Mouse (Mus musculus) brain, adult 10 weeks (tissue): ENCODE results near the gene Gm20824. TPM values are rescaled to one million over a fixed set of nuclear protein-coding genes. Genes with fewer than 3 reads are reported as not detected.

Experiments used
- polyA plus RNA-seq: library from polyadenylated mRNA; stranded (reverse); fragments of 350-450 nt; fragmentation: Illumina TruSeq; extraction: RNeasy Lipid Tissue Mini Kit (QIAGEN cat#74804); gene quantifications from one replicate; pipeline ENCODE4 v1.2.3, GENCODE M21; 2015; ENCODE audit warnings: low read depth, low replicate concordance

Gene Gm20824
- polyA plus RNA-seq, result not detected

DNA sequence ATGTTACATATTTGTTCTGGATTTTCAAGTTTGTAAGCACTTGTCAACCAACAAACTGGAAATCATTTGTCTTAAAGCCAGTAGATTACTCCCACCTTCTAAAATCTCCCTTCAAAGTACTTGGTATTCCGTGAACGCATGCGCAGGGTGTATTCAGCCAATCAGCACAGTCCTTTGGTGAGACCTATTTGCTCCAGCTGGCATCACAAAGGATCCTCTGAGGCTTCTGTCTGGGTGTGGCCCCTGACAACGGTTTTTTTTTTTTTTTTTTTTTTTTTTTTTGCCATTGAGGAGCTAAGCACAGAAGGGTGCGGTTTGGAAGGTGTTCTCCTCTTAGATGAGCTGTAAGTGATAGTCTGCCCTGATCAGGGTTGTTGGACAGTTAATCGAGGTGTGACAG, at the start of gene Gm20824:
Gm20824 (plus strand) TSS at position 301 of the 400 bp plus-strand sequence.

Other genes with a start within 250 kb of the Gm20824 start
- gene Gm20825, start 186.4 kb upstream of the Gm20824 start, polyA plus RNA-seq, result not detected